Mouse (Mus musculus) E14TG2a.4 (cell line): ENCODE results near the gene Cntn1.

Experiments used
- CTCF ChIP-seq: conservative IDR thresholded peaks from 2 replicates; pipeline ENCODE4 v1.5.1; 2014; ENCODE audit warnings: low read length
- POU5F1 ChIP-seq: IDR thresholded peaks from 2 replicates; pipeline ENCODE4 v1.6.1; 2014; ENCODE audit warnings: low read length, borderline replicate concordance

- TF ChIP-seq CTCF (no peak), POU5F1 (no peak)
These were observed 113.2 kb downstream of the Cntn1 start for GRCm38 (mm10) chr15:92164127-92164526.
